Mouse (Mus musculus): ENCODE data around the gene Olfr1179.
"Not testable (repeated sequence)": the region's sequence is repeated elsewhere in the genome, so short reads cannot be mapped to it uniquely, and the experiment has no call there.

The Olfr1179 gene

GRCm38 (mm10) chr2:88406353-88406752, at the start of gene Olfr1179:
TSS of gene Olfr1179 (minus strand) at chr2:88406453.
- DNase-seq, result no peak

- DNase-seq, result not testable (repeated sequence)
Measured at GRCm38 (mm10) chr2:88454567-88454966, 48.3 kb upstream of the Olfr1179 start, which contains the start of gene Olfr1183. TSS of gene Olfr1183 (plus strand) at chr2:88454867.

- DNase-seq, result no peak
Measured at GRCm38 (mm10) chr2:88449031-88449430, 42.8 kb upstream of the Olfr1179 start, which contains the start of gene Gm13757. TSS of gene Gm13757 (minus strand) at chr2:88449131.

- DNase-seq, result no peak
Measured at GRCm38 (mm10) chr2:88426071-88426470, 19.8 kb upstream of the Olfr1179 start, which contains the start of gene Olfr1181. TSS of gene Olfr1181 (minus strand) at chr2:88426171.

- no peak for DNase-seq
Measured at GRCm38 (mm10) chr2:88419051-88419450, 12.8 kb upstream of the Olfr1179 start, which contains the start of gene Olfr1180. TSS of gene Olfr1180 (minus strand) at chr2:88419151.

- no peak for DNase-seq
Measured at GRCm38 (mm10) chr2:88386762-88387161, 19.5 kb downstream of the Olfr1179 start, which contains the start of gene Olfr1178. TSS of gene Olfr1178 (plus strand) at chr2:88387062.

- no peak for DNase-seq
Measured at GRCm38 (mm10) chr2:88356304-88356703, 49.9 kb downstream of the Olfr1179 start.

All from kidney, adult 8-10 months (tissue).